Mouse (Mus musculus): ENCODE results near the gene Ift81.

The Ift81 gene

DNA sequence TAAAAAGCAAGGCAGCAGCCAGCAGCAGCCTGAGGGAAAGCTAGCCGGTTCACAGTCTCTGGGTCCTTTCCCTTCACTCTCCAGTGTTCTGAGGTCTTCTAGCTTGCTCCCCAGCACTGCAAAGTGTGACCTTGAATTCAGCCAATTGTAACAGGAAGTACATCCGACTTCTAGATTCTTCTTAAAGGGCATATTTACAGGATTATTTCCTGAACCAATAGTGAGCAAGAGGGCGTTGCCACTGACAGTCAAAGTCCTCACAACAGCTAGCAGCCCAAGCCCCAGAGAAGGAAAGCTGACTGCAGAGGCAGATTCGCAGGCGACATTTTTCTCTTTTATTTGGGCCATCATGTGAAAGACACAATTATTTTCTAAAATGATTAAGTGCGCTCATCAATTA is 65.6 kb downstream of the Ift81 start:
- DNase-seq (ENCODE audit: extremely low read depth, low read depth), result no peak

DNA sequence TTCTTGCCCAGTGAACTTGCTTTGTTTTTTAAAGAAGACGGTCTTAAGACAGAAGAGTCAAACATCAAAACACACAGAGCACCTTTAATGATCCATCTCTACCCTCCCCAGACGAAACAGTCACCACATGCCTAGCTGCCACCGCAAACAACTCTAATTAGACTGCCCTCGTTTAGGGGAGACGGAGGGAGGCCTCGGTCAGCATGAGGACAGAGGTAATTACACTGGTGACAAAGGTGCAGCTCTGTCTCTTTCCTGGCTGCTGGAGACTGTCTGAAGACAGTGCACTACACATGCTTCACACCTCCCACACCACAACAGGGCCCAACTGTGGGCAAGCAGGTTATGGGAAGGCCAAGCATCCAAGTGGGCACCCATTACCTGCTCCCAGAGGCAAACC is 66.5 kb downstream of the Ift81 start:
- DNase-seq (ENCODE audit: extremely low read depth, low read depth), result no peak

DNA sequence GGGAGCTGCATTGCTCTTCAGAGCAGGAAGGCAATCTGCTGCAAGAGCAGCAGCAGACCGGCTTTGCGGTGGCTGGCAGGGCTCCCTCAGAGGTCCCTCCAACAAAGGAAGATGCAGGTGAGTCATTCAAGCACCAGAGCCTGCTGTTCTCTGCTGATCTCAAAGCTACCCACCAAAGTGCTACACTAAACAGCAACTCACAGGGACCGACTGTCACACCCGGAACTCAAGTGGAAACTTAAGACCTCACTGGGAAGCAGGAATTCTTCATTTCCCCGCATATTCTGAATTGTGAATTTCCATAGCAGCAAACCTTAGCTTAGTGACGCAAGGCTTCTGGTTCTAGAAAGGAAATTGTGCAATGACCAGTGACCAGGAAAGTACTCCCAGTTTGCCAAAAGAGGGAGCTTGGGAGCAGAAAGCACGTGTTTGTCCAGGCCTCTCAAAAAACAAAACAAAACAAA is 67.0 kb downstream of the Ift81 start:
- no peak for DNase-seq (ENCODE audit: extremely low read depth, low read depth)

DNA sequence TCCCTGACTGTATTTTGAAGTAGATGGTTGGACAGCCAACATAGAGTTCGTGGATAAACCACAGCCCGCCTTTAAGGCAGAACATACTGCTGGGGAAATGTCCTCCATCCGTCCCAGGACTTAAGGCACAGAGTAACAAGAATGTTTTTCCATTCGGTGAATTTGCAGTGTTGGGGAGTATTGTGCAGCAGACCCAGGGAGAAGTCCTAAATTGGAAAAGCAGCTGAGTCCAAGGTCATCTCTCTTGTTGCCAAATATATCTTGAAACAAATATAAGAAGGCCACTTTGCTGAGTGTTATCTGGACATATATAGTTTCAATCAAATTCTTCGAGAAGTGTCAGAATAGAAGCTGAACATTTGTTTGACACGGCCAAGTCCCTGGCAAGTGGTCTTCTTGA is 70.9 kb downstream of the Ift81 start:
- DNase-seq (ENCODE audit: extremely low read depth, low read depth), result no peak

DNA sequence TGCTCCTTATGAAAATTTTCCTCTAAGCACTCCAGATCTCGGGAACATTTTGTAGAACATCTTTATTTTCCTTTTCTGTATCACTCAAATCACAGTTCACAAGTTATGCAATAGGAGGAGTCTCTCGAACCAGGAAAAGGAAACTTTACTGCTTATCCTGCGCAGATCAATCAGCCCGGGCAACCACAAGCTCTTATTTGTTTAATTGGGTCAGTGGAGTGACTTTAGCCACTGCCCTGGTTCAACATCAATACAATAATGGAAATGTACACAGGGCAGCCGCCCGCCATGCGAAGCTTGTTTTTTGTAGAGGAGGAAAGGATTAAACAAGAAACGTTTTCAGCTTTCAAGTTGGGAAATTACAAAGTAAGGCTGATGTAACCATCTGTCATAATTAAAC is 72.4 kb downstream of the Ift81 start:
- DNase-seq (ENCODE audit: extremely low read depth, low read depth), result no peak

DNA sequence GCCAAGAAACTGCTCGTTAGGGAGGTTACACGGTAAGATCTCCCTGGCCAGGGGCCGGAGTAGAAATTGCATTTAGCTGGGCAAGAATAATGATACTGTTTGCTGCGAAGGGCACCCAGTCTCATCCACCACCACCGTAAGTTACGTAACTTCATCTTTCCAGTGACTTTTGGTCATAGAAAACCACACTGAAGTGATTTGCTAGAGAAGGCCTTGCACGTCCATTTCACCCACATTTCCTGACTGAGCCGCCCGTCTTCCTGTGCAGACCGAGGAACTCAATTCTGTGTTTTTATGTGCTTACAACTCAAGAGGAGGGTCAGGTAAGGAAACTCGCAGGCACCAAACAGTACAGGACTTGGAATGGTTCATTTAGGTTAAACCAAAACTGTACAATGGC is 76.2 kb downstream of the Ift81 start:
- DNase-seq (ENCODE audit: extremely low read depth, low read depth), result no peak

DNA sequence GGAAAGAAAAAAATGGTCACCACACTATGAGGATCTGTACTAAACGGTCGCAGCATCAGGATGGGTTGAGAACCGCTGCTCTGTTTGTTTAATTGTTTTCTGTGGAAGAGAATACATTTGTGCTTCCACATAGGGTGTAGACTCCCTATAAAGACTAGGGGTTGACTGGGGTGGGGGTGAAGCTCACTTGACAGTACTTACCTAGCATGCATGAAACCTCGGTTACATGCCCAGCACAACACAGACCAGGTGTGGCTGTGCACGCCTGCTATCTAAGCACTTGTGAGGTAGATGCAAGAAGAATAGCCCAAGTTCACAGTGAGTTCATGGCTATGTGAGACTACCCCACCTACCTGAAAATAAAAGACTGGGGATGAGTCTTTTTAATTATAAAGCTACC is 76.7 kb downstream of the Ift81 start:
- DNase-seq (ENCODE audit: extremely low read depth, low read depth), result no peak

DNA sequence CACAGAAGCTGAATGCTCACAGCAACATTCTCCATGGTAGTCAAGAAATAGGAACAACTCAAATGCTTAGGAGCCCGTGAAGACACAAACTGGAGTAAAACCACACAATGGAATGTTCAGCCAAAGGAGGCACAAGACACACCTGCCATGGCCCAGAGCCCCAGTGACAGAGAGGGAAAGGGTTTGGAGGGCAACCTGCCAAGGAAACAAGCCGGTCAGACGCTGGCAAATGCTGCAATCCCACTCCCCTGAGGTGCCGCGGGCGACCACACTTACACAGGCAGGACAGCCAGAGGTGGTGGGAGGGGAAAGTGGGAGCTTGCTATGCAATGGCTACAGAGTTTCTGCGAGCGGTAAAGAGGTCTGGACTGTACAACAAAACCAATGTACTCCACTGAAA is 80.4 kb downstream of the Ift81 start:
- DNase-seq (ENCODE audit: extremely low read depth, low read depth), result no peak

DNA sequence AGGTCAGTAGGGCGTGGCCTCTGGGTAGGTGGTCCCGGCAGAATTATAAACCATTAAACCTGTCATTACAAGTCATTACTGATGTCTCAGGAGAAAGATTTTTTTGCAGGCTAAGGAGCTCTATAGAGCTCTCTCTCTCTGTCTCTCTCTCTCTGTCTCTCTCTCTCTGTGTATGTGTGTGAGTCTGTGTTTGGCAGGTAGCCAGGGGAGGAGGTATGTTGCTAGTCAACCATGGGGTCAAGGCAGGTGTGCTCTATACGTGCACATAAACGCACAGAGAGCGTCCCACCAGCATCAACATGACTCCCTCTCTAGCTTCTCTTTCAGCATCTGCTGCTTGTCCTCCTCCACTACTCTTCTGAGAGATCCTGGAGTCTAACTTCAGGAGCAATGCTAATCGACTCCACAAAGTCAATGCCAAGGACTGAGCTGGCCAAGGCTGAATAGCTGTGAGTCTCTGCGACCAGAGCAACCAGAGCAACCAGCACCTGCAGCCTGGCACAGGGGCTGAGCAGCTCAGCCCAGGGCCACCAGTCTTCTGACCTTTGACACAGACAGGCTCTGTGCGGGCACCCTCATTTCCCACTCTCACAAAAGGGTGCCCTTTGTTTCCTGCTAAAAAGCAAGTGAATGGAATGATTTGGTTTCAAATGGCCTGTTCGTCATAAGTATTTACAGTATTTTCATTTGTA is 84.3 kb downstream of the Ift81 start:
- DNase-seq (ENCODE audit: extremely low read depth, low read depth), result no peak

DNA sequence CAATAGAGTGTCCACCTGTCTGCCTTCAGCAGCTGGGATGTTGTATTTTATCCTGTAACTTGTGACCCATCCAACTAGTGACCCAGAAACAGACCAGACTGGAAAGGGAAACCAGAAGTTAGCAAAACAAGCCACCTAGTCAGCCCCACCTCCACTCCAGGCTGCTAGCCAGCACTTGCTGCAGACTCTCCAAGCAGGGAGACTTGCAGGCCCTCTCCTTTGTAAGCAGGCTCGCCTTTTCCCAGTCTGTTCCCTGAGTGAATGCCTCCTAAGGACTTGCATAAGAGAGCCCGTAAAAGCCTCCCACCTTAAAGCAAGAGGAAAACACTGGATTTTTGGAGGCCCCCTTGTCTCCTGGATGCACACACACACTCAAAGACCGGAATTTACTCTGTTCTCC is 85.0 kb downstream of the Ift81 start:
- no peak for DNase-seq (ENCODE audit: extremely low read depth, low read depth)

DNA sequence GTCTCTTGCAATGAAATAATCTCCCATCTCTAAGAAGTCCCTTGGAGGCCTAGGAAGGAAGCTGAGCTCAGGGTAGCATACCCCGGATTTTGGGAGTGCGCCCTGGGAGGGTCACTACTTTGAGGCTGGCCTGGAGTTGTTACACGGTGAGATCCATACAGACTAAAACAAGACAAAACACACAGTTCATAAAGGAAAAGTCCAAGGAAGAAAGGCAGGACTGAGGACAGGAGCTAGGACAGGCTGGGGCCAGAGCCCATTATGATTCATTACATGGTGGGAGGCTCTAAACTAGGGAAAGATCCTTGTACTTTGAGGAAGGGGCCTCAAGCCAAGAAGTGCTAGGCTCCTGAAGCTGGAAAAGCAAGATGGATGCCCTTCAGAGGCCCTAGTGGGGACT is 85.7 kb downstream of the Ift81 start:
- no peak for DNase-seq (ENCODE audit: extremely low read depth, low read depth)

DNA sequence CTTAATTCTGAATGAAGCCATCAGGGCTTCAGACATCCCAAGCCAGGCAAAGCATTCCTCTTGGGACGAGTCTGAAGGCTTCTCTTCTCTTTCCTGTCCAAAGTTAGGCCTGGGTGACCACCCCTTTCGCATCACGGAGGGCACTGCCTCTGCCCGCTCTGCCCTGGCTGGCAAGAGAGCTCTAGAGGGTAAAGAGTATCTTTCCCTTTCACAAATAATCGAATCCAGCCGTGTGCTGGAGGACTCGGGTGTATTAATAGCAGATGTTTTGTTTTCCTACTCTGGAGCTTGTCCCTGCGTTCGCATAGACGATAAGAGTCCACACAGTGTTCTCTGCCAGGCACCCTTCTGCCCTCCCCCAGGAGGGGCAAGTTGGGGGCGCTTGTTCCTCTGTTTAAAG is 86.6 kb downstream of the Ift81 start:
- no peak for DNase-seq (ENCODE audit: extremely low read depth, low read depth)

DNA sequence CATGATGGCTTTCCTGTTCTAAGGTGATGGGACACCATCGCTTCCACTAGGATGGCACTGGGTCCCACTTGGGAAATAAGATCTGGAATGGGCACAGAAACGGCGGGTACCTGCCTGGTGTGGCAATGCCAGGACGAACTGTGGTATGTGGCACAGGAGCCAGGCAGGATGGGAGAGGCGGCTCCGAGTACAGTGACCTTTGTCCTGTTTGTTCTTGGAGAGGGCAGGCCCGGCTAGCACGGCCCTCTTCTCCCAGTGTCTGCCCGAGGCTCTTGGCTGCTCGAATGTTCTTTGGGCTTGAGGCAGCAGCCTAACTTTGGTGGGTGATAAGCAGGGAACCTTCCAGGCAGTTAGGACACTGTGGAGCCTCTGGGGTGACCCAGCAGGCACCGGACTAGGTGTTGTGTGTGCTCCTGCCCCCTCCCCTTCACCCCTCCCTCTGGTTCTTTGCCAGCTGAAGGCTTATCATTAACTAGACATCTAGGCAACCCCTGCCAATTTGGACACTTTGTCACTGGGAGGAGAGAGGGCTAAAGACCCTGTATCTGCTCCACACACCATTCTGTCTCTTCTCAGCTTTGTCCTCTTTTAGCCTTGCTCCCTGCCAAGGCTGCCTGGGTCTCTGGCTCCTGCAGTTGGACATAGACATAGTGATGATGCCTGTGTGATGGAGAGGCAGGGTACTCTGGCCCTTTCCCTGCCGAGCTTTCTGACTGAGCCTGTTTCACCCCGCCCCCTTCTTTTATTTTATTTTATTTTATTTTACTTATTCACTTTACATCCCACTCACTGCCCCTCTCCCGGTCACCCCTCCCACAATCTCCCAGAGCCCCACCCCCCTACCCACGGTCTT is 87.2 kb downstream of the Ift81 start:
- DNase-seq (ENCODE audit: extremely low read depth, low read depth), result no peak

DNA sequence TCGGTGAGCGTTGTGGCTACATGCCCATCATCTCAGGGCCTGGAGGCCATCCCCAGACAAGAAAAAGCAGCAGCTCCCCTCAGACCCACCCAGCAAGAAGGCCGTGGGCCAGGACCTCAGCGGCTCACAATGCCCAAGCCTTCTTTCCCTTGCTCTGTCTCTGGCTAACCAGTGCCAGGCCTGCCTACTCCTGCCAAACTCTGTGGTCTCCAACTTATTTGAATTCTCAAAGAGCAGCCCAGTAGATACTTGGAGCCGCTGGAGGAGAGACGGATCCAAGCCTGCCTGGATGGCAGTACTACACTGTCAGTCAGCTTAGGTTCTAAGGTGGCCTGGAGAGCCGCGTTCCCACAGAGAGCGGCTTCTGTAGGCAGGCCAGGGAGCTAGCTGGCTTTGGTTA is 87.9 kb downstream of the Ift81 start:
- DNase-seq (ENCODE audit: extremely low read depth, low read depth), result no peak

DNA sequence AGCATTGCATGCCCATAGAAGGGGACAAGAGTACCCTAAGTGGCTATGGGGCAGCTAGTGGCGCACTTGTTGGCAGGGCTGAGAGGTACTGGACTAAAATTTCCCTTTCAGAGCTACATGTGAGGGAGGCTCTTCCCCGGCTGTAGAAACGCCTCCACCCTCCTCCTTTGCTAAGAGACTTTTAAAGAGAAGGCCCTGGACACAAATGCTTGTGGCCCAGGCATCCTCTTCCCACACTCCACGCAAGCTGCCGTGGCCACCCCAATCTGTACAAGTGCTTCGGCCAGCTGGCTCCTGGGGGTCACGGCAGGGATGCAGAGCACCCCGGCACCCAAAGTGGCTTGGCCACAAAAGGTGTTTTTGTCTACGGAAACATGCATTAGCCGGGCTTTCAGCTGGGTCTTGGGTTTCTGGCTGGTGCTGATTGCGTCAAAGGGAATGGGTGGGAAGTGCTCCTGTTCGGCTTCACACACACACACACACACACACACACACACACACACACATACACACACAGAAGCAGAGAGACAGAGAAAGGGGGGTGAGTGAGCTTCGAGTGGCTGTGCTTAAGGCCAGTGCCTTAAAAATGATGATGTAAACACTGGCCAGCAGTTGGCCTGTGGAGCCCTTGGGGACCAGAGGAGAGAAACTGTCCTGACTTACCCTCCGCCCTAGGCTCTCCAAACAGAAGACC is 88.9 kb downstream of the Ift81 start:
- no peak for DNase-seq (ENCODE audit: extremely low read depth, low read depth)

DNA sequence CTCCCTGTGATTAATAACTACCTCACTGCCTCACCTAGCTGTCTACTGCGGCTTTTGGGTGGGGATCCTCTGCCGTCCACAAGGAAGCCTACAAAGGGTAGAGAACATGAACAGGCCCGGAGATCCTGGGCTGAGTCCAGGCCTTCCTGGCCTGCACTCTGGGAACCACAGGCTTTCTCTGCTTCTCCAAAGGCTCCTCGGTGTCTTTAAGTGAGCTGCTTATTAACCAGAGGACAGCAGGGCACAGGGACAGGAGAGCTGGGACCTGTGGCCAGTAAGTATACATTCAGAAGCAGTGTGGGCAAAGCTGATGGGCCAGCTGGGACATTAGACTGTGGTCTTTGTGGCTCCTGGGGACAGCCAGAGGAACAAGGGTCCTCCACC is 89.5 kb downstream of the Ift81 start:
- no peak for DNase-seq (ENCODE audit: extremely low read depth, low read depth)

DNA sequence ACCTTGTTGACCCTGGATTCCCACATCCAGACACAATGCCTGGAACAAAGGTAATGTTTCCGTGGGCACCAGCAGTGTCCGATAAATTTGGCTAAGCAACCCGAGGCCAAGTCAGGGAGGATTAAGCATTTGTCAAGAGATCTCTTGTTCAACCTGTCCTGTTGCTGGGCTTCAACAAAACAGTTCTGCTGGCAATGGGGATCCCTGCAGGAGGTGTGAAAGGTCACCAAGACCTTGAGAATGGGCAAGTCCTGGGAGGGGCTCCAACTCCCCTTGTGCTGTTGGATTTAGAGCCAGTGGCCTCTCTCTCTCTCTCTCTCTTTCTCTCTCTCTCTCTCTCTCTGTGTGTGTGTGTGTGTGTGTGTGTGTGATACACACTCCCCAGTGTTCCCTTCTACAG is 90.1 kb downstream of the Ift81 start:
- no peak for DNase-seq (ENCODE audit: extremely low read depth, low read depth)

DNA sequence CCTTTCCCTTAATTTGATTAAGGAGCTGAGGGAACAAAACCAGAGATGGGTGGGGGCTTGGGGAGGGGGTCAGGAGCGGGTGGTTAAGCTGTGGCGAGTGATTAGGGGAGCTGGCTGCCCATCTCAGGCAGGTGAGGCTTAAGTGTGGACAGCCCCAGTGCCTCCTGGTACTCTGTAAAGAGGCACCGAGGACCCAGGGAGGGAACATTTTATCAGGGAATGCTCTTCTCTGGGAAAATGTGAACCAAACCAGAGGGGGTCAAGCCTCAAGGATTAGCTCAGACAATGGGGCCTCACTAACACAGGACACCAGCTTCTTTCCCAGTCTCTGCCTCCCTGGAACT is 93.2 kb downstream of the Ift81 start:
- no peak for DNase-seq (ENCODE audit: extremely low read depth, low read depth)

DNA sequence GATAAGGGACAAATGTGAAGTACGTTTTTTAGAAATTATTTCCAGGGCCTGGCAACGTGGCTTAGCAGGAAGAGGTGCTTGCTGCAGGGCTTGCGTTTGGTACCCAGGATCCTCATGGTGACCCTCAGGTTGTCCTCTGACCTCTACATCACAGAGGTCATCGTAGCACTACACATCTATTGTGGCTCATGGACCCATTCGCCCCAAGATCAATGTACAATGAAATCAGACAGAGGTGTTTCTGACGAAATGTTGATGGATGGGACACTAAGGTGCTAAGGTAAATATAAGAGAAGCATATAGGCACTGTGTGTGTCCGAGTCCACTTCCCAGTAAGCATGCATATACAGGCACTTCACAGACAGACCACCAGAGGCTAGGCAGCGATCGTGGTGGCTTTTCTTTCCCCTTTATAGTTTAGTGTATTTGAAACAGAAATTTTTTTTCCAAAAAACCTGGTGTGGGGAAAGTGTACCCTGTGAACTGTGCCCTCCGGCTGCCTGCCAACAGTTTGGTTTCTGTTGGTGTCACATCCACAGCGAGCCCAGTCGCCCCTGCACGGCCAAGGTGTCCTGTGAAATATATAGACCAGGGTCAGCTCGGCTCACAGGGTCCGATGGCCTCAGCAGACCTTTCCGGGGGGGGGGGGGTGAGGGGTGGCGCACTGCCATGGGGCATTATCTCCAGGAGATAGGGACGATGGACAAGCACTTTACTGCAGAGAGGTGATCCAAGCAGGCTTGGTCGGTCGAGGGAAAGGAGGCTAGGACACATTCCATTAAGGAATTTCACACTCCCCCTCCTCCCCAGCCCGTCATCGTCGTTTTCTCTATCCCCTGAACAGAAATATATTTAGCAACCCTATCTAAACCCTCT is 93.8 kb downstream of the Ift81 start:
- no peak for DNase-seq (ENCODE audit: extremely low read depth, low read depth)

DNA sequence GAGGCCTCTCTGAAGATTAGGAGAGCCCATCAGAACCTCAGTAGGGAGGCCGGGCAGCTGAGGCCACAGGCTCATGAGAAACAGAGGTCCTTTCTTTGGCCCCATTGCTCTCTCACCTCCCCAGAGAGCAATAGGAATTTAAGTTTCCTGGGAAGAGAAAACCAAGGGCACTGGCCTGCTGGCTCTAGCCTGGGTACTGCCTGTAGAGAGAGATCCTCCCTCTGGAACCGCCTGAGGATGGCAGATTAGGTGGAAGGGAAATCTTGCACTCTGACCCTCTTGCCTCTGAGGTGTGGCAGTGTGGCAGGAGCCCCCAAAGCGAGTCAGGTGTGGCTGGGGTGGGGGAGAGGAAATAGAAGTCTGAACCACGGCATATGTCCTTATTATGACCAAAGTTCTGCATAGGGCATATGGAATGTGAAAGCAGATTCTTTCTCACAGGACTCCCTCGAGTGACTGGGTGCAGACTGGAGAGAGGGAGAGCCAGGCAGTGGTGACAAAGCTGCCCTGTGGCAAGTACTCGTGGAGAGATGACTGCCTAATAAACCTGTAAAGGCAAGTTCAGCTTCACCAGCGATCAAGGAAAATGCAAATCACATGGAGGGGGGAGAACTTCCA is 95.2 kb downstream of the Ift81 start:
- DNase-seq (ENCODE audit: extremely low read depth, low read depth), result no peak

DNA sequence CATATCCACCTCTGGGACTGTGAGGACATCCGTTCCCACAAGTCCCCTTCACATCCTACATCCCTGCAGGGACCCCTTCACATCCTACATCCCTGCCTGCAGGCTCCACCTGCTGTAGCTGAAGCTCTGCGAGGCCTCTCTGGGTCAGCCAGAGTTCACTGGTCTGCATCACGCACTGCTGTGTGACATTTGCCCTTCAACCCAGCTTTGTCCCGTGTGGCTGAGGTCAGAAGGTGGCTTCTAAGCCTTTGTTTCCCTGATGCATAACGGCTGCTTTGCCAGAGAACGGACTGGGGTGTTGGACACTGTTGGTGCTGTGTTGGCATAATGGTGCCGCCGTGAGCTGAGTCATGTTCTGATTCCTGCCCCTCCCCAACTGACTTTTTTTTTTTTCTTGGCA is 96.1 kb downstream of the Ift81 start:
- DNase-seq (ENCODE audit: extremely low read depth, low read depth), result no peak
